Mouse (Mus musculus) testis, postnatal 14 days (tissue): ENCODE measurements around the gene Vsig2.

Experiments used
- DNase-seq: peaks from one replicate; pipeline ENCODE4 v3.0.0; 2021; ENCODE audit warnings: low spot score

Vsig2 gene

DNA sequence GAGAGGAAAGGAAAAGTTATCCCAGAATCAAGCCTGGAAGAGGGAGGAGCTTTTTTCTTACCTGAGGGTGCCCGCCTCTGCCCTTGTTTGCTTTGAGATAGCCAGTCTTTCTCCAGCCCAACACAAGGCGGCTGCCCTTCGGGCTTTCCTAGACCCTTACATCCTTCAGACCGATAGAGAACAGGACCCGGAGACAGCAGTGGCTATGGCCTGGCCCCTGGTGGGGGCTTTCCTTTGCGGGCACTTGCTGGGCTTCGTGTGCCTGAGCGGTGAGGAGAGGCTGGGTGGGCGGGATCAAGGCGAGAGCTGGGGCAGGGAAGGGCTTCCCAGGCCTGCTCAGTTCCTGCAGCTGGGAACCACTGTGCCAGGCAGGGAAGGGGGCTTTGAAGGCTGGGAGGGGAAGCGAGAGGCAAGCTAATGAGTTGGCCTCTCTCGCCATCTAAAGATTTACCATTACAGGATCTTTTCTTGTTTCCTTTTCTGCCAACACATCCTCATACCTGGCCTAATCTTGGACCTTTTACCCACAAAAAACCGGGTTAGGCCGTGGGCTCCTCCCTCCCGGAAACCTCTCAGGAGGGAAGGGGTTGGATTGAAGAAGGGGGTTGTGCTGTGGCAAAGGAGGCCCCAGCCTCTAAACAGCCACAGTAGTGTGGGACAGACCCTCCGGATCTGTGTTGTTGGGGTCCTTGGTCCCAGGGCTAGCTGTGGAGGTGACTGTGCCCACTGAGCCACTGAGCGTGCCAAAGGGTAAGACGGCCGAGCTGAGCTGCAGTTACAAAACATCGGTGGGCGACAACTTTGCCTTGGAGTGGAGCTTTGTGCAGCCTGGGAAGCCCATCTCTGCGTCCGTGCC is at the start of gene Vsig2:
Vsig2 (plus strand) TSS at position 86 of the 856 bp plus-strand sequence.
- no peak for DNase-seq

DNA sequence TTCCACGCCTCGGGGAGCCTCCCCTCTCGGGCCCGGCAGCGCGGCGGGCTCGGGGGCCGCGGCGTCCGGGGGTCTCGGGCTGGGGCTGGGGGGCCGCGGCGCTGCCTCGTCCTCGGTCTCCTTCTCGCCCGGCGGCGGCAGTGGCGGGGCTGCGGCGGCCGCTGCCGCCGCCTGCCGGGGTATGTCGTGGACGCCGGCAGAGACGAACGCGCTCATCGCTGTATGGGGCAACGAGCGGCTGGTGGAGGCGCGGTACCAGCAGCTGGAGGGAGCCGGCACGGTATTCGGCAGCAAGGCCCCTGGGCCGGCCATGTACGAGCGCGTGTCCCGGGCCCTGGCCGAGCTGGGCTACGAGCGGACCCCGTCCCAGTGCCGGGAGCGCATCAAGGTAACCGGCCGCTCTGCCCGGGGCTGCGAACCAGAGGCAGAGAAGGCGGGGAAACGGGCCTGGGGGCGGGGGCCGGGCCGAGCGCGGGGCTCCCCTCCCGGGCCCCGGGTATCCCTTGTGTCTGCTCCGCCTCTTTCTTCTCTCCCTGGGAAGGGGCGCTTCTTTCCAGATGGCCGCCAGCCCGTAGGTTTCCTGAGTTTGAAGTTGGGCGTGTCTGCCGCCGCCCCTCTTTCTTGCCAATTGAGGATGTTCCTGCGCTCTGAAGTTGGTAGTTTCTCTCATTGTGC is 49.5 kb upstream of the Vsig2 start:
- peak; percentile 69 for DNase-seq

DNA sequence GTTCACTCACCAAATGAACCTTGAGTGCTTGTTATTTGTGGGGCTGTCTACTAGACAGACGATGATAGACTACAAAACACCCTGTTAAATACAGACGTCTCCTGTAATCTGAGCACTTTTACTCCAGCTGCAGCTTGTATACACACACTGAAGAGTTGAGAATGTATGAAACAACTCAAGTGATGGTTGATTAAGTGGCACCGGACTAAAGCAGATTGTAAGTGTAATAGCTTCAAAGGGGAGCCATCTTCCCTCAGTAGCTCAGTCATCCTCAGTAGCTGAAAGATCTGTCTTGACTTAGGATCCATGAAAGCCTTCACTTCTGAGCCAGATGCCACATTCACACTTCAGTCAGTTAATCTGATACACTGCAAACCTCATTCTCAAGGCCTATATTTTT is 43.3 kb upstream of the Vsig2 start:
- DNase-seq, result no peak

DNA sequence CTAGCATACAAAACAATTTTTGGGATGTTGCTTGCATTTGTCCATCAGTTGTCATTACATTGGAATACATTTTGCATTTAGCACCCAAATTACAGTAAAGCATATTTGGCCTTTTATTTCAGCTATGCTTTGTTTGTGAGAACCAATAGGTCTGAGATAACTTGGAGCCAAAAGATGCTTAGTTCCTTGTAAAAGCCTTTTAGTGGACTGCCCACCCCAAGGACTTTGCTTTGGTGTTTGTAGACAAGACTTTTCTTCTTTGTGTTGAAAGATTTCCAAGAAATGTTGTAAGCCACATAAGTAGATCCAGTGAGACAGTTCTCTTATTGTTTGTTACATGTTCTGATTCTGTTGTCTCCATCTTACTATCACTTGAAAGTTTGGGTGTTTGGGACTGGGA is 42.7 kb upstream of the Vsig2 start:
- no peak for DNase-seq

DNA sequence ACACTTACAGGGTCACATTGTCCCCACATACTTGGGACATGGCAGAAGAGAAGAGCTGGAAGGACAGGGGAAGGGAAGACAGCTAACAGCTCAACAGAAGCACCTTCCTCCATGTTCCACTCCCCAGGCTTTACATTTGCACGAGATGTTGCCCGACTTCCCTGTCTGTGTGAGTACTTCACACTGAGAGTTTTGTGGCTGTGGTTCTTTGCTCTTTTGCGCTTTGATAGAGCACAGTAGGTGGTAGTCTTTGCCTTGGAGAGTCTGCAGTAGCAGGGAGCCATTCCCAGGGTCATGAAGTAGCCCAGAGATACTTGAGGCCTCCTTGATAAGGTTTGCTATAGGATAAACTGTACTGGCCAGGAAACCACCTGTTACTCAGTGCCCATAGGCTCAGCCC is 38.9 kb upstream of the Vsig2 start:
- DNase-seq, result no peak

DNA sequence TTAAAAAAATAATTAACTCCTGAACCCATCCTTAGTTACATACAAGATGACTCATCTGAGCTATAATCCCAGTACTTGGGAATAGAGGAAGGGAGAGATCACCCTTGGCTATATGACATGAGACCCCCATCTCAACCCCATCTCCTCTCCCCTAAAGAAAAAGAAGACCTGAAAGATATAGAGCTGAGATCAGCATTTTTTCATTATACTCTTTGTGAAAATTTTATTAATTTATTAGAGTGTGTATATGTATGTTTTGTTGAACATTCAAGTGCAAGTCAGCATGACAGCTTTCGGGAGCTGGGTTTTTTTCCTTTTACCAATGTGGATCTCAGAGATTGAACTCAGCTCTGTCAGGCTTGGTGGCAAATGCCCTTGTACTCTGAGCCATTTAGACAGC is 37.9 kb upstream of the Vsig2 start:
- no peak for DNase-seq

DNA sequence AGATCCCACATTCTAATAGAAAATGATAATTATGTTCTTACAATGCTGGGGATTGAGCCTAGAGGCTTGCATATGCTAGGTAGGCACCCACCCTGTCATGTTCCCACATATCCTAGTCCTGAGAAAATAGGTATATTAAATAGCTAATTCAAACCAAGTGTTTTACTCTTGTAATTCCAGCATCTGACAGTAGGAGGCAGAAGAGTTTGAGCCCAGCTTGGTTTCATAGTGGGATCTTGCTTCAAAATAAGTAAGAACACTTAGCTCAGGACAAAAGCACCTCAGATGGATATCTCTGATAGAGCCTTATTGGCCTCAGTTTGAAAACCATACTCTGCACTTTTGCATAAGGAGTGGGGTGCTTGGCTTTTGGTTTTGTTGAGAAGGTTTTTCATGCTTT is 34.7 kb upstream of the Vsig2 start:
- no peak for DNase-seq

DNA sequence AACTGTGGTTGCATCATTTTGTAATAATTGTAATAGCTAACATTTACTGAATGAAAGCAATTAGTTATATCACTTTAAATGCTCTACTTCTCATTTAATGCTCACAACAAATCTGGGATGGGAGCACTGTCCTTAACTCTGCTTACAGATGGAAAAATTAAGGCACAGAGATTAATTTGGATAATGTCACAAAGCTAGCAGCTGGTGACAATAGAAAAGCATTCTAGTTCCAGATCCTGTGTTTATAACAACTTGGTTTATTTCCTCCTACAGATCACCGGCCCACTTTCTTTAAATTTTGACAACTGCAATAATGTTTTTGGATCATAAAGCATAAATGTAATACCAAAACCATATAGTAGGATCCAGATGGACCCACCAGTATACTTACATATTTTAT is 33.0 kb upstream of the Vsig2 start:
- DNase-seq, result no peak

DNA sequence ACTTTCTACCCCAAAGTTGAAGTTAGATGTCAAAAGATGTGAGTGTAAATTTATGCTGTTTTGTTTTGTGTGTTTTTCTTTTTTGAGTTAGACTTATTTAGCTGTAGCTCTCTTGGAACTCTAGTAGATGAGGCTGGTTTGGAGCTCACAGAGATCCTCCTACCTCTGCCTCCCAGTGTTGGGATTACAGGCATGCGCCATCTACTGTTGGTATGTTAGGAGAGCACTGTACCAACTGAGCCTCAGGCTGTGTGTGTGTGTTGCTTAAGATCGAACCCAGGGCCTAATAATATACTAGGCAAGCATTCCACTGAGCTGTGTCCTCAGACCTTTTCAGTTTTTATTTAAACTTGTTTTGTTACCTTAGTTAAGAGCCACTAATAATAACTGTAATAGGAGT is 27.0 kb upstream of the Vsig2 start:
- no peak for DNase-seq

DNA sequence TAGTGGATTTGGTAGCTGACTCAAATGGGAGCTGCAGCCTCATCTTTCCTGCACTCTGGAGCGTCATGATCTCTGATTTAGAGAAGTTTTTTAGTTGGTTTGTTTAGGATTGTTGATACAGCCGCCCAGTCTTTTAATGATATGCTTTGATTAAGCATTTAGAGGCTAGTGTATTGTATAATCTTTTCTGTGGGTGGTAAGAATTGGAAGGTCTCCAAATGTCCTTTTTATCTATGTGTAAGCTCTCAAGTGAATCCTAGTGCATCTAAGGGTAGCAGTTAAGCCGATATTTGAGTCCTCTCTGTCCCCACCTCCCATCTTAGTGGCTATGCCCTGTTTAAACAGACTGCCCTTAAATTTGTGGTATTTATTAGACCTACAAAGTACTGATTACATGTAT is 24.6 kb upstream of the Vsig2 start:
- DNase-seq, result no peak

DNA sequence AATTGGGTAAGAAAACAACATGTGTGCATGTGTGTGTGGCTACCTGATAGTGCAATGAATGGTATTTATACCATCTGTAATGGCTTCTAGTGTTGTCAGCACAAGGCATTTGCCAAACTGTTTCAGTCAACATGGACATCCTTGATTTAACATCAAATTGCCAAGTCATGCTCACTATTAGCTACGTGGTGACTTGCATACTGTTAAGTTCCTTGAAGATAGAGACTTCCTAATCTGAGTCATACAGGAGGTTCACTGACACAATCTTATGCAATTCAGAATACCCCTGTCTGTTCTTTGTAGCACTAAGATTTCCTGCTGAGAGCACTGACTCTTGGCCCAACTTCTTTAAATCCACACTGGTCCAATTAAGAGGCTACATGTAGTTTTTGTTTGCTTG is 21.6 kb upstream of the Vsig2 start:
- DNase-seq, result no peak

DNA sequence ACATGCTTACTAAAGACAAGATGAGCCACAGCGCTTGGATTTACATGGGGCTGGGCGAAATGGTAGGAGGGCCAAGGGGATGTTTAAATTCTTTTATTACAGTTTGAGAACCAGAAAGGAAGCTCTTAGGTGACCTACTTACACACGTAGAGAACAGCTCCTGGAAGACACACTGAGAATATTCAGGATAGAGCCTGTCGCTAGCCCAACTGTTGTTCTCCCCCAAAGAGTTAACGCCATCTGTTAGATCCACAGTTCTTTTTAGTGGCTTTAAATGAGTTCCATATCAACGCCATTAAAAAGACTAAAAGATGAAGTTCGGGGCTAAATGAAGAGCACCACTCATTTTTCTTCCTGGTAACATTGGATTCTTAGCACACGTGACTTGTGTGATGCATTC is 20.1 kb upstream of the Vsig2 start:
- no peak for DNase-seq

DNA sequence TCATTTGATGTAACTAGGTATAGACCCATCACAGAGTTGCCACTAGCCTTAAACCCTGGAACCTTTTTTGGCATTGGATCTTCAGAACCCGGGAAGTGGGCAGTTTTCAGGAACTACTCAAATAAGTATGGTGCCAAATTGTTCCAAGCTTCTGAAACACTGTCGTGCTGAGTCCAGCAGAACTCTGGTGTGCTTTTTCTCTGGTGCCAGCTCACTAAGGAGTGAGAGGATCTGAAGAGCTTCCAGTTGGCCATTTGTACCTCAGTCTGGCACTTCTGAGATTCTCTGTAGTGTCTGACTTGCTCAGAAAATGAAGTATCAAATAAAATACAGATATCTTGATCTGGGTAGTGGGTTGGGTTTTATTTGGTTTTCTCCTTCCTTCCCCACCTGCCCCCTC is 19.1 kb upstream of the Vsig2 start:
- no peak for DNase-seq

DNA sequence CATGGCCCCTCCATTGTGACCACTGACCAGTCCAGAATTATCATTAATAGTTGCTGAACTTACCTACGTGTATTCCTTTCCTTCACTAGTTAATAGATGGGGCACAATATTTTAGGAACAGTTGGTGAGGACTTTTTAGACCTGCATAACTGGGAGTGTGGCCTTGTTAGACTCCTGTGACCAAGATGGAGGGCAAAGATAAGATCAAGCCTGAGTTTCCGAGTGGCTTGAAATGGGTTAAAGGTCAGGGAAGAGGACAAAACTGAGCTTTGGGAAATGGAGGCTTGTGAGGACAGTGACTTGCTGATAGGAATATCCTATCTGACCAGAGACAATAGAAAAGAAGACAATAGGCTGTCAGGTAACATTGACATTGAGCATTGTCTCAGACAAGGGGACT is 13.6 kb upstream of the Vsig2 start:
- DNase-seq, result no peak

DNA sequence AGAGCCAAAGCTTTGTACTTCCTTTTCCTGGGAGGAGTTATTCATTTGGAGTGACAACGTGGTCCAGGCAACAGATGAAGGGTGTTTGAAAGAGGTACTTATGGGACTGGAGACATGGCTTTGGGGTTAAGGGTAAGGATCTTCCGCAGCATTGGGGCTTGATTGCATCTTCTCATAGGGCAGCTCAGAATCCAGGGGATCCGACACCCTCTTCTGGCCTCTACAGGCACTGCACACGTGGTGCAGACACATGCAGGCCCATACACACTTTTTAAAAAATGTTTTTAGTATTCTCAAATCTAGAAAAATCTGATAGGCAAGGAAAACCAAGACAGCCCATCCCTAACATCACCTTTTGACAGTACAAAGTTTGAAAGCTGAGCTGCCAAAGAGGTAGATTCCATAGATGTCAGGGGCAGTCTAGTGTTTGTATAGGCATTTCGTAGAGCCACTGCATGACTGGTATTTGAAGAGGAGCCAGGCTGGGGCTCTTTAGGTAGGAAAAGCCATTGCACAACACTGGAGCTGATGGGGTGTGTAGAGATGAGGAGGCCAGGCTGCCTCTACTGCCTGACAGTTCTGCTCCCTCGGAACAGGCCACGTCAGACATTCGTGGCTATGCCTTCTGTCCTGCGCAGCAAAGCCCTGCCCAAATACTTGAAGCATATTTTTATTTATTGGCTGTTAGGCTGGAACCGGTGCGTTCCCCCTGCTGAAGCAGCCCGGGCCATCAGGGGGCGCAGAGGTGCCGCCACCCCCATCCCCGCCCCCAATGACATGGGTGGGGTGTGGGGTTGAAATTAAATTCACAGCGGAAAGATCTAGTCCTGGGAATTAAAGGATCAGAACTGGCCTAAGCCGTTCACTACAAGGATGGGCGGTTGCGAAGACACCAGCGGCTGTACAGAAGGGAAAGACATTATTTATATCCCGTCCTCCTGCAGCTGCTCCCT is 12.3 kb upstream of the Vsig2 start:
- no peak for DNase-seq

DNA sequence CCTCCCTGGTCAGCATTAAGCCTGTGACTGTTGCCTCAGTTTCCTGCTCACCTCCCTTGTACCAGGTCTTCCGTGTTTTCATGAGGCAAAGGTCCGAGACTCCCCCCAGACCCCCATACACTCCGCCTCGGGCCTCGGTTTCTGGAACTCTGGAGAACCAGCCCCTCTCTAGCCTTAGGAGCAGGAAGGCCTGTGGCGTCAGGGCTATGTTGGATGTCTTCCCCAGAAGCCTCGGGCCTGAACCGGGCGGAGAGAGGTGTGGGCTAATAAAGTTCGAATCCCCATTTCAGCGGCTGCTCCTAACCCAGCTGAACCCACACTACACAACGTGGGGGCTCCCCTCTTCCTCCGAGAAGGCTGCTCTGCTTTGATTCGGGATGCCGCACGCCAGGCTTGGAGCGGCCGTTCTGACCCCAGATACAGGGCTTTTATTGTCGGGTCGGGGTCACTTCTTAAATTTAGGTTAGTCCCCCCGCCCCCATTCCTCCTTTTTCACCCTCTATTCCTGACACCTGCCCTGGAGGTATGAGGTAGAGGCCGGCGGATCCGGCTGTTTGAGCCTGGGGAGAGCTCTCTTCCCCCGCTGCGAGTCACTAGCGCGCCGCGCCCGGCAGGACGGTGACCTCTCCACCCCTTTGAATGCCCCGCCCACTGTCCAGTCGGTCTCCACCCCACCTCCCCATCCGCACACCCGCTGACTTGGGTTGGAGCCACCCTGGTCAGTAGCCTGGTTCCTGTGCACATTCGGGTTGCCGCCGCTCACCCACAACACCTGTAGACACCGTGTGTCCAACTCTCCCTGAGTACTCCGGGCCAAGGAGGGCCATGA is 11.4 kb upstream of the Vsig2 start, which contains the start of gene Esam:
Esam (plus strand) TSS at position 683 of the 829 bp plus-strand sequence.
- DNase-seq, result peak; percentile 33

DNA sequence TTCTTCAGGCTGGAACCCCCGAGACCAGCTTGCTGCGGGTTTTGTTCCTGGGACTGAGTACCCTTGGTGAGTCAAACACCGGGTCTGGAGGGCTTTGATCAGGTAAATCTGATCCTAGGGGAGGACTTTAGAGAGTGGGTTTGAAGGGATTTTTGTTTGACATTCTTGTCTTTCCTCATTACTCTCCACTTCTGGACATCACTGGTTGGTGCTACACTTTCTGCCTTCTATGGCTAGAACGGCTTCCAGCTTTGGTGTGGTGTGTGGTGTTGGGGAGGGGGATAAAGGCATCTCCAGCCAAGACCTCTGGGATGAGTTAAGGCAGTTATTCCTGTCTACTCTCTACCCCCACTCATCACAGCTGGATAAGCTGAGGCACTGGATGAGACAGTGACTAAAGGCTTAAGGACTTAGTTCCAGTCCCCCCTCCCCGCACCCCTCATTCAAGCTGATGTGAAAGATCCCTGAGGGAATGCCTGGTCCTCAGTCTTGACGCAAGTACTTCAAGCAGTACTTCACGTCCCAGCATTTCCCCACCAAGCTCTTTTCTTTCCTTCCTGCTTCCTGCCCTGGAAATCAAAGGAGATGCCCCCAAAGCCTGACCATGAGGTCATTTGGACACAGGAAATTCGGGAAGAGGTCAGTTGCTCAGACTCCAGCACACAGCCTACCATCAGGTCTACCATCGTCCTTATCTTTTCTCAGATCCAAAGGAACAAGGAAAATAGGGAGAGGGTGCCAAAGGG is 10.7 kb upstream of the Vsig2 start:
- DNase-seq, result no peak

DNA sequence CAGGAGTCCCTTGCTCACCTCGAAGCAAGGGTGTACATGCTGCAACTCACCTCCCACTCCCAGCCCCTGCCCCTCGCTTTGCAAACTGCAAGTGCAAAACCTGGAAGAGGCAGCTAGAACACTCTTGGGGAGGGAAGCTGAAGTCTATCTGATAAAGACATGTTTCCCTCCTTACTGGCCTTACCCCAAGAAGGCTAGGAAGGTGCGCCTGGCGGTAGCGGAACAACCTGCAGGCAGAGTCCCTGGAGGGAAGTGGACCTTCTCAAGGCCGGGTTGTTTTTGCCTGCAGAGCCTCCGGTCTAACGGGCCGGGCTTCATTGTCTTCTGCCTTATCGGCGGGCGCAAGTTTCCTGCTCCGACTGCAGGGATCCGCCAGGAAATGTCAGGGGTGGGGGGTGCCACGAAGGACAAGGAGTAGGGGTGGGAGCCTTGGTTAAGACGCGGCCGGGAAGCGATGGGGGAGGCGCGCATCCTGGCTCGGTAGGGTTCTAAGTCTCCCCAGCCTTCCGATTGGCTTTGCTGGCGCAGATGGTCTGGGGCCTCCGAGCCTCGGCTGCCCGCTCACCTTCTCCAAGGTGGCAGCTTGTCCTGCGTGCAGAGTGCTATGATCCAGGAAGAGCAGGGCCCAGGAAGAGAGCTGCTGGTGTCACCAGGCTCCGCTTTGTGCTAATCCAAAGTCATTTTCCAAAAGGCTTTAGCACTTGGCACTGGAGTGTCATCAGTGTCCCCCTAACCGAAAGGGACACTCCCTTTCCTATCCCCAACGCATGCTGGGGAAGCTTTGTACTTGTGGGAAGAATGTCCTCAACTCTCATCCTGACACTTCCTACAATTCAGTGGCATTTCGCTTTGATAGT is 8.8 kb upstream of the Vsig2 start:
- peak; percentile 22 for DNase-seq

DNA sequence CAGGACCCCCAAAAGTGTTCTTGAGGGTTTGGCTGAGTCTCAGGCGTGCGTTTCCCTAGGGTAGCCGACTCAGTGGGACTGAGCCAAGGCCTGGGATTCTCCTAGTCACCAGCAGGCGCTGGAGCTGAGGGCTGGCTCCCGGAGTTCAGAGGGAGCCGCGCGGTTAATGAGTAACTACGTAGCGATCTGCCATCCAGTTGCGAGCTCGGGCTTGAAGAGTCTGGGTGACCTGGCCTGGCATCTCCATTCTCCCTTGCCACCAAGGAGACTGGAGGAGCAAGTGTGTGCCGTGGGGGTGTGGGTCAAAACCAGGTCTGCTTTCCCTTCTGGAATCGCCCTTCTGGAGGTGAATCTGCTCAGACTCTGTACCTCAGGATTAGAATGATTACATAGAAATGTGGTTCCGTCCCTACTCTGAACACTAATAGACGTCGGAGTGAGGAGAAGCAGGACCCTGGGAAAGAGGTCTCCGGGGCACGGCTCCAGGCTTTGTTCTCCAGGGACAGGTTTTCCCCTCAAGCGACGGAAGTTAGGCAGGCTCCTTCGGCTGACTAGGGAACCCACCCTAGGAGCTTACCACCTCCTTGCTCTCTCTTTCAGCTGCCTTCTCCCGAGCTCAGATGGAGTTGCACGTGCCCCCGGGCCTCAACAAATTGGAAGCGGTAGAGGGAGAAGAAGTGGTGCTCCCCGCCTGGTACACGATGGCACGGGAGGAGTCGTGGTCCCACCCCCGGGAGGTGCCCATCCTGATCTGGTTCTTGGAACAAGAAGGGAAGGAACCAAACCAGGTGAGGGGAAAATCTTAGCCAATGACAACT is 8.0 kb upstream of the Vsig2 start:
- DNase-seq, result peak; percentile 62
